Mouse (Mus musculus) hindbrain, embryonic 14.5 days (tissue): Measurements from ENCODE around the gene Fbxo46. TPM values are rescaled to one million over a fixed set of nuclear protein-coding genes. Genes with fewer than 3 reads are reported as not detected.

Source experiments
- microRNA counts: library from miRNA; unstranded; fragments of <30 nt; microRNA quantifications from one replicate; lab custom pipeline; 2016
- microRNA-seq: library from miRNA; unstranded; fragments of <30 nt; microRNA quantifications from one replicate; pipeline ENCODE4, GENCODE M21; 2016
- polyA plus RNA-seq: library from polyadenylated mRNA; unstranded; fragments of >200 nt; fragmentation: Nextera tagmentation; extraction: Ambion mirVana; gene quantifications from 2 replicates; pipeline ENCODE4 v1.2.1, GENCODE M21; 2014

The Fbxo46 gene
- polyA plus RNA-seq, 1 experiment from 2014 or later: 11.9 TPM

MicroRNAs encoded within 50 kb of the gene (microRNA counts, 519-probe panel; counts per million panel counts)
- microRNA mmu-miR-330 (lab: Ali Mortazavi, UCI): not detected

Small RNA genes within 50 kb of the gene (microRNA-seq; reads per million reads assigned to microRNA genes)
- gene Mir3100 (not detected), gene Mir330 (555 reads per million, percentile 72 among the genes with 10 or more reads in this experiment)

Other genes starting within 250 kb of the Fbxo46 start
- gene Pglyrp1, start 248.5 kb upstream of the Fbxo46 start, polyA plus RNA-seq: 24.5 and 25.2 TPM in 2 replicates
- gene Ccdc61, start 209.4 kb upstream of the Fbxo46 start, polyA plus RNA-seq: 23.9 and 24.0 TPM in 2 replicates
- 15.4 and 16.3 TPM in 2 replicates for gene Nova2, start 194.0 kb upstream of the Fbxo46 start, polyA plus RNA-seq
- 0.52 and 0.69 TPM in 2 replicates for gene Nanos2, start 132.5 kb upstream of the Fbxo46 start, polyA plus RNA-seq
- 6.7 and 7.4 TPM in 2 replicates for gene Mypop, start 128.6 kb upstream of the Fbxo46 start, polyA plus RNA-seq
- 32.4 and 38.1 TPM in 2 replicates for gene Irf2bp1, start 115.8 kb upstream of the Fbxo46 start, polyA plus RNA-seq
- gene Foxa3, start 96.3 kb upstream of the Fbxo46 start, polyA plus RNA-seq: not detected in 2 replicates
- 18.7 and 18.8 TPM in 2 replicates for gene Sympk, start 95.5 kb upstream of the Fbxo46 start, polyA plus RNA-seq
- 0.27 and 0.43 TPM in 2 replicates for gene Rsph6a, start 65.2 kb upstream of the Fbxo46 start, polyA plus RNA-seq
- 32.0 and 35.0 TPM in 2 replicates for gene Dmwd, start 43.6 kb upstream of the Fbxo46 start, polyA plus RNA-seq
- gene Dmpk, start 36.0 kb upstream of the Fbxo46 start, polyA plus RNA-seq: 8.2 and 8.9 TPM in 2 replicates
- 2.3 and 2.5 TPM in 2 replicates for gene Six5, start 25.3 kb upstream of the Fbxo46 start, polyA plus RNA-seq
- gene Gm4969, start 1.5 kb upstream of the Fbxo46 start, polyA plus RNA-seq: 6.7 and 7.7 TPM in 2 replicates
- 19.1 and 20.3 TPM in 2 replicates for gene Qpctl, start 29.4 kb downstream of the Fbxo46 start, polyA plus RNA-seq
- gene Snrpd2, start 29.9 kb downstream of the Fbxo46 start, polyA plus RNA-seq: 104 and 110 TPM in 2 replicates
- gene Gipr, start 46.3 kb downstream of the Fbxo46 start, polyA plus RNA-seq: 0.62 and 1.1 TPM in 2 replicates
- gene Eml2, start 56.6 kb downstream of the Fbxo46 start, polyA plus RNA-seq: 3.4 and 3.6 TPM in 2 replicates
- 3.1 and 3.2 TPM in 2 replicates for gene Gpr4, start 92.7 kb downstream of the Fbxo46 start, polyA plus RNA-seq
- gene Opa3, start 108.5 kb downstream of the Fbxo46 start, polyA plus RNA-seq: 34.1 and 36.6 TPM in 2 replicates
- 32.7 and 35.3 TPM in 2 replicates for gene Vasp, start 152.0 kb downstream of the Fbxo46 start, polyA plus RNA-seq
- gene Ppm1n, start 160.2 kb downstream of the Fbxo46 start, polyA plus RNA-seq: 0.74 and 1.0 TPM in 2 replicates
- gene Rtn2, start 162.8 kb downstream of the Fbxo46 start, polyA plus RNA-seq: 106 and 112 TPM in 2 replicates
- gene Fosb, start 190.2 kb downstream of the Fbxo46 start, polyA plus RNA-seq: 0.12 TPM in 1 of 2 replicates, not detected in the other
- 82.6 and 86.1 TPM in 2 replicates for gene Ercc1, start 224.9 kb downstream of the Fbxo46 start, polyA plus RNA-seq
- 17.0 TPM in 2 replicates for gene Cd3eap, start 239.6 kb downstream of the Fbxo46 start, polyA plus RNA-seq
- gene Ppp1r13l, start 239.9 kb downstream of the Fbxo46 start, polyA plus RNA-seq: 2.4 and 2.6 TPM in 2 replicates